Mouse (Mus musculus) lung, embryonic 14.5 days (tissue): ENCODE measurements around the gene Nanos3. TPM values are rescaled to one million over a fixed set of nuclear protein-coding genes. Genes with fewer than 3 reads are reported as not detected.
A peak's percentile ranks its signal among the peaks of the same experiment; 100 is the strongest.

Source experiments
- ATAC-seq: fragments of 200-750 bp; cut with Nextera tagmentation; 2 replicates; pipeline ENCODE4 v1.8.0; 2017; ENCODE audit warnings: mild to moderate bottlenecking, moderate TSS enrichment, moderate library complexity; ENCODE audit not compliant: insufficient read depth
- DNase-seq: peaks from one replicate; pipeline ENCODE4 v3.0.0-alpha.2; 2015
- H3K27ac ChIP-seq: fragments of 300-500 bp; sonication (generic); 2 replicates; pipeline ENCODE4 v1.5.1; 2014; ENCODE audit warnings: low read depth, mild to moderate bottlenecking, moderate library complexity
- H3K27me3 ChIP-seq: fragments of 300-500 bp; sonication (generic); 2 replicates; pipeline ENCODE4 v1.6.1; 2014; ENCODE audit warnings: low read length, control low read depth; ENCODE audit not compliant: insufficient read depth
- H3K36me3 ChIP-seq: fragments of 300-500 bp; sonication (generic); 2 replicates; pipeline ENCODE4 v1.6.1; 2014; ENCODE audit warnings: control low read depth; ENCODE audit not compliant: insufficient read depth
- H3K4me1 ChIP-seq: fragments of 300-500 bp; sonication (generic); 2 replicates; pipeline ENCODE4 v1.6.1; 2014; ENCODE audit warnings: antibody characterized with exemption, control low read depth; ENCODE audit not compliant: insufficient read depth
- H3K4me2 ChIP-seq: fragments of 300-500 bp; sonication (generic); 2 replicates; pipeline ENCODE4 v1.6.1; 2014; ENCODE audit warnings: mild to moderate bottlenecking
- H3K4me3 ChIP-seq: fragments of 300-500 bp; sonication (generic); 2 replicates; pipeline ENCODE4 v1.5.1; 2014; ENCODE audit warnings: low read depth, low read length
- H3K9ac ChIP-seq: fragments of 300-500 bp; sonication (generic); 2 replicates; pipeline ENCODE4 v1.6.1; 2014
- H3K9me3 ChIP-seq: fragments of 300-500 bp; sonication (generic); 2 replicates; pipeline ENCODE4 v1.6.1; 2016; ENCODE audit warnings: low read depth, low read length, control low read depth
- CTCF ChIP-seq: IDR thresholded peaks from 2 replicates; pipeline ENCODE4 v1.5.1; 2016; ENCODE audit warnings: antibody characterized with exemption, low read depth
- WGBS: fragments of 180-500 bp; shearing (Covaris S2); extraction: QIAGEN DNeasy Blood & Tissue Kit; methylation state at CpG from one replicate; pipeline ENCODE4 v1.1.7; 2014; 5-methylcytosine and 5-hydroxymethylcytosine counted together
- polyA plus RNA-seq: library from polyadenylated mRNA; unstranded; fragments of >200 nt; fragmentation: Nextera tagmentation; extraction: Ambion mirVana; gene quantifications from 2 replicates; pipeline ENCODE4 v1.2.1, GENCODE M21; 2014

Nanos3 gene
- polyA plus RNA-seq, 1 experiment from 2014 or later = 2.8 TPM

- Histone ChIP-seq H3K4me1 (peaks cover 10% of the 10 kb centered on the region; the same call in 1 of the 2 replicates), H3K9me3 (no peaks in the 10 kb centered on the region), H3K4me2 (no peak overlapping the region), H3K36me3 (peaks cover 65% of the 10 kb centered on the region), H3K9ac (no peak overlapping the region), H3K4me3 (no peak overlapping the region), H3K27ac (peak overlapping the region; percentile 73; the same call in 1 of the 2 replicates), H3K27me3 (no peaks in the 10 kb centered on the region)
- 44% methylated on average over 7 of the region's 7 CpGs for WGBS
- DNase-seq (peak; percentile 64), ATAC-seq (no peak)
- no peak for TF ChIP-seq CTCF
Observed at GRCm38 (mm10) chr8:84207811-84208210, 22.8 kb upstream of the Nanos3 start.

- no peaks in the 10 kb centered on the region for H3K27me3 ChIP-seq
- H3K9ac ChIP-seq = no peak overlapping the region
- peaks cover 54% of the 10 kb centered on the region for H3K36me3 ChIP-seq
- no peaks in the 10 kb centered on the region for H3K9me3 ChIP-seq
- 95% methylated on average over 3 of the region's 3 CpGs for WGBS
- H3K4me2 ChIP-seq = no peak overlapping the region
- no peak overlapping the region for H3K27ac ChIP-seq
- DNase-seq (no peak), ATAC-seq (no peak)
- peak; percentile 23; the same call in 1 of the 2 replicates for TF ChIP-seq CTCF
- no peak overlapping the region for H3K4me3 ChIP-seq
- H3K4me1 ChIP-seq = peaks cover 17% of the 10 kb centered on the region; the same call in 1 of the 2 replicates
Observed at GRCm38 (mm10) chr8:84206666-84207065, 21.6 kb upstream of the Nanos3 start.

GRCm38 (mm10) chr8:84205073-84205472, 20.1 kb upstream of the Nanos3 start:
- 84% methylated on average over 5 of the region's 5 CpGs for WGBS
- peaks cover 40% of the 10 kb centered on the region for H3K36me3 ChIP-seq
- H3K4me2 ChIP-seq = no peak overlapping the region
- no peak overlapping the region for H3K4me3 ChIP-seq
- peaks cover 27% of the 10 kb centered on the region for H3K4me1 ChIP-seq
- no peak for DNase-seq
- H3K27ac ChIP-seq = no peak overlapping the region
- no peaks in the 10 kb centered on the region for H3K9me3 ChIP-seq
- no peak for TF ChIP-seq CTCF
- H3K9ac ChIP-seq = no peak overlapping the region
- H3K27me3 ChIP-seq = no peaks in the 10 kb centered on the region
- no peak for ATAC-seq

GRCm38 (mm10) chr8:84203975-84204772, 19.2 kb upstream of the Nanos3 start:
- ATAC-seq (peak; percentile 25), DNase-seq (peak; percentile 73)
- H3K27me3 ChIP-seq = no peaks in the 10 kb centered on the region
- peak overlapping the region; percentile 98 for H3K27ac ChIP-seq
- WGBS = 39% methylated on average over 13 of the region's 13 CpGs
- no peaks in the 10 kb centered on the region for H3K9me3 ChIP-seq
- peak; percentile 44 for TF ChIP-seq CTCF
- H3K36me3 ChIP-seq = peaks cover 31% of the 10 kb centered on the region
- peak overlapping the region; percentile 94 for H3K4me2 ChIP-seq
- H3K4me3 ChIP-seq = peak overlapping the region; percentile 77
- H3K4me1 ChIP-seq = peaks cover 36% of the 10 kb centered on the region
- peak overlapping the region; percentile 72 for H3K9ac ChIP-seq

- DNase-seq (peak; percentile 86), ATAC-seq (peak; percentile 53)
- peak overlapping the region; percentile 98 for H3K27ac ChIP-seq
- no peaks in the 10 kb centered on the region for H3K9me3 ChIP-seq
- peaks cover 43% of the 10 kb centered on the region for H3K4me1 ChIP-seq
- no peak for TF ChIP-seq CTCF
- H3K27me3 ChIP-seq = no peaks in the 10 kb centered on the region
- peak overlapping the region; percentile 72 for H3K9ac ChIP-seq
- H3K4me2 ChIP-seq = peak overlapping the region; percentile 94
- peaks cover 23% of the 10 kb centered on the region; the same call in 1 of the 2 replicates for H3K36me3 ChIP-seq
- WGBS = 6% methylated on average over 34 of the region's 34 CpGs
- peak overlapping the region; percentile 77 for H3K4me3 ChIP-seq
Observed at GRCm38 (mm10) chr8:84202938-84203917, 18.2 kb upstream of the Nanos3 start.

- peak overlapping the region; percentile 98 for H3K27ac ChIP-seq
- no peak for TF ChIP-seq CTCF
Observed at GRCm38 (mm10) chr8:84202466-84202865, 17.4 kb upstream of the Nanos3 start.

More at GRCm38 (mm10) chr8:84202466-84202865, 17.4 kb upstream of the Nanos3 start:
- peaks cover 18% of the 10 kb centered on the region; the same call in 1 of the 2 replicates for H3K36me3 ChIP-seq
- peak overlapping the region; percentile 94 for H3K4me2 ChIP-seq
- peak overlapping the region; percentile 86 for H3K9ac ChIP-seq
- H3K4me1 ChIP-seq = peaks cover 49% of the 10 kb centered on the region
- H3K27me3 ChIP-seq = no peaks in the 10 kb centered on the region
- ATAC-seq (no peak), DNase-seq (no peak)
- no peaks in the 10 kb centered on the region for H3K9me3 ChIP-seq
- 82% methylated on average over 9 of the region's 9 CpGs for WGBS
- peak overlapping the region; percentile 77 for H3K4me3 ChIP-seq
